Mouse (Mus musculus): Measurements from ENCODE around the gene Frmd4a. TPM values are rescaled to one million over a fixed set of nuclear protein-coding genes. Genes with fewer than 3 reads are reported as not detected.

Gene Frmd4a
- polyA plus RNA-seq, 1 experiment from 2014 or later, result 39.5 TPM

- Histone ChIP-seq H3K36me3 (peaks cover 6% of the 10 kb centered on the region; the same call in 1 of the 2 replicates), H3K9me3 (replicated peaks) (no peaks in the 10 kb centered on the region), H3K4me3 (replicated peaks) (no peak overlapping the region), H3K4me1 (peaks cover 37% of the 10 kb centered on the region), H3K27me3 (no peaks in the 10 kb centered on the region), H3K4me2 (replicated peaks) (no peak overlapping the region), H3K9ac (no peak overlapping the region), H3K27ac (replicated peaks) (no peak overlapping the region)
- peak; percentile 51; the same call in 1 of the 2 replicates for ATAC-seq (ENCODE audit: insufficient number of reproducible peaks, low FRiP score, low TSS enrichment, low read depth)
- 51% methylated on average over 5 of the region's 5 CpGs for WGBS
These were observed 529.6 kb downstream of the Frmd4a start for GRCm38 (mm10) chr2:4547003-4547662.

GRCm38 (mm10) chr2:4549271-4549670, 531.8 kb downstream of the Frmd4a start:
- no peak for ATAC-seq (ENCODE audit: insufficient number of reproducible peaks, low FRiP score, low TSS enrichment, low read depth)
- Histone ChIP-seq H3K4me1 (0 out of 2 replicates have a peak, but pooled peaks cover 23% of the 10 kb centered on the region), H3K27ac (replicated peaks) (no peak overlapping the region), H3K36me3 (peaks cover 6% of the 10 kb centered on the region; the same call in 1 of the 2 replicates), H3K9ac (no peak overlapping the region), H3K27me3 (no peaks in the 10 kb centered on the region), H3K9me3 (replicated peaks) (no peaks in the 10 kb centered on the region), H3K4me3 (replicated peaks) (no peak overlapping the region), H3K4me2 (replicated peaks) (no peak overlapping the region)
- 87% methylated on average over 14 of the region's 14 CpGs for WGBS

GRCm38 (mm10) chr2:4550017-4550763, 532.7 kb downstream of the Frmd4a start:
- no peaks in the 10 kb centered on the region for H3K27me3 ChIP-seq
- H3K36me3 ChIP-seq, result peaks cover 6% of the 10 kb centered on the region; the same call in 1 of the 2 replicates
- no peak overlapping the region for H3K4me3 ChIP-seq (replicated peaks)
- H3K27ac ChIP-seq (replicated peaks), result no peak overlapping the region
- no peaks in the 10 kb centered on the region for H3K9me3 ChIP-seq (replicated peaks)
- H3K4me2 ChIP-seq (replicated peaks), result no peak overlapping the region
- H3K4me1 ChIP-seq, result peaks cover 25% of the 10 kb centered on the region
- ATAC-seq (ENCODE audit: insufficient number of reproducible peaks, low FRiP score, low TSS enrichment, low read depth), result no peak
- 84% methylated on average over 10 of the region's 10 CpGs for WGBS
- no peak overlapping the region for H3K9ac ChIP-seq

- H3K4me3 ChIP-seq (replicated peaks), result no peak overlapping the region
- ATAC-seq (ENCODE audit: insufficient number of reproducible peaks, low FRiP score, low TSS enrichment, low read depth), result no peak
- H3K27me3 ChIP-seq, result no peaks in the 10 kb centered on the region
- no peak overlapping the region for H3K4me2 ChIP-seq (replicated peaks)
- no peaks in the 10 kb centered on the region for H3K9me3 ChIP-seq (replicated peaks)
- H3K4me1 ChIP-seq, result peaks cover 37% of the 10 kb centered on the region
- 22% methylated on average over 2 of the region's 2 CpGs for WGBS
- no peak overlapping the region for H3K27ac ChIP-seq (replicated peaks)
- peaks cover 6% of the 10 kb centered on the region; the same call in 1 of the 2 replicates for H3K36me3 ChIP-seq
- H3K9ac ChIP-seq, result no peak overlapping the region
These were observed 533.9 kb downstream of the Frmd4a start for GRCm38 (mm10) chr2:4551438-4551837.

GRCm38 (mm10) chr2:4551866-4552265, 534.3 kb downstream of the Frmd4a start:
- no peak overlapping the region for H3K4me3 ChIP-seq (replicated peaks)
- H3K27me3 ChIP-seq, result no peaks in the 10 kb centered on the region
- ATAC-seq (ENCODE audit: insufficient number of reproducible peaks, low FRiP score, low TSS enrichment, low read depth), result no peak
- H3K9ac ChIP-seq, result no peak overlapping the region
- WGBS, result 71% methylated on average over 2 of the region's 2 CpGs
- peak overlapping the region; percentile 2; the same call in 1 of the 2 replicates for H3K27ac ChIP-seq (replicated peaks)
- peaks cover 6% of the 10 kb centered on the region; the same call in 1 of the 2 replicates for H3K36me3 ChIP-seq
- H3K4me1 ChIP-seq, result peaks cover 37% of the 10 kb centered on the region
- no peak overlapping the region for H3K4me2 ChIP-seq (replicated peaks)
- no peaks in the 10 kb centered on the region for H3K9me3 ChIP-seq (replicated peaks)

- Histone ChIP-seq H3K9me3 (replicated peaks) (no peaks in the 10 kb centered on the region), H3K4me3 (replicated peaks) (no peak overlapping the region), H3K4me2 (replicated peaks) (no peak overlapping the region), H3K36me3 (peaks cover 6% of the 10 kb centered on the region; the same call in 1 of the 2 replicates), H3K27ac (replicated peaks) (0 out of 2 replicates have a peak overlapping the region, but pooled peaks have one; percentile 2), H3K4me1 (peaks cover 42% of the 10 kb centered on the region), H3K9ac (no peak overlapping the region), H3K27me3 (no peaks in the 10 kb centered on the region)
- no peak for ATAC-seq (ENCODE audit: insufficient number of reproducible peaks, low FRiP score, low TSS enrichment, low read depth)
- 81% methylated on average over 4 of the region's 4 CpGs for WGBS
These were observed 535.0 kb downstream of the Frmd4a start for GRCm38 (mm10) chr2:4552486-4552885.

- Histone ChIP-seq H3K4me2 (replicated peaks) (no peak overlapping the region), H3K4me1 (peaks cover 61% of the 10 kb centered on the region), H3K4me3 (replicated peaks) (no peak overlapping the region), H3K36me3 (peaks cover 6% of the 10 kb centered on the region; the same call in 1 of the 2 replicates), H3K9me3 (replicated peaks) (no peaks in the 10 kb centered on the region), H3K27me3 (no peaks in the 10 kb centered on the region), H3K9ac (no peak overlapping the region), H3K27ac (replicated peaks) (peak overlapping the region; percentile 97)
- WGBS, result 40% methylated on average over 7 of the region's 7 CpGs
- no peak for ATAC-seq (ENCODE audit: insufficient number of reproducible peaks, low FRiP score, low TSS enrichment, low read depth)
These were observed 537.7 kb downstream of the Frmd4a start for GRCm38 (mm10) chr2:4555221-4555631.

GRCm38 (mm10) chr2:4556188-4556587, 538.7 kb downstream of the Frmd4a start:
- 25% methylated on average over 10 of the region's 10 CpGs for WGBS
- Histone ChIP-seq H3K27ac (replicated peaks) (peak overlapping the region; percentile 97), H3K9me3 (replicated peaks) (no peaks in the 10 kb centered on the region), H3K27me3 (no peaks in the 10 kb centered on the region), H3K36me3 (peaks cover 2% of the 10 kb centered on the region; the same call in 1 of the 2 replicates), H3K4me3 (replicated peaks) (no peak overlapping the region), H3K4me2 (replicated peaks) (no peak overlapping the region), H3K4me1 (peaks cover 68% of the 10 kb centered on the region), H3K9ac (no peak overlapping the region)
- ATAC-seq (ENCODE audit: insufficient number of reproducible peaks, low FRiP score, low TSS enrichment, low read depth), result no peak

GRCm38 (mm10) chr2:4557028-4557427, 539.5 kb downstream of the Frmd4a start:
- H3K36me3 ChIP-seq, result no peaks in the 10 kb centered on the region
- H3K27ac ChIP-seq (replicated peaks), result peak overlapping the region; percentile 97
- WGBS, result 21% methylated on average over 4 of the region's 4 CpGs
- no peaks in the 10 kb centered on the region for H3K27me3 ChIP-seq
- peak overlapping the region; percentile 26 for H3K4me2 ChIP-seq (replicated peaks)
- no peaks in the 10 kb centered on the region for H3K9me3 ChIP-seq (replicated peaks)
- ATAC-seq (ENCODE audit: insufficient number of reproducible peaks, low FRiP score, low TSS enrichment, low read depth), result peak; percentile 24; the same call in 1 of the 2 replicates
- no peak overlapping the region for H3K4me3 ChIP-seq (replicated peaks)
- no peak overlapping the region for H3K9ac ChIP-seq
- peaks cover 68% of the 10 kb centered on the region for H3K4me1 ChIP-seq

- no peaks in the 10 kb centered on the region for H3K36me3 ChIP-seq
- peak overlapping the region; percentile 26 for H3K4me2 ChIP-seq (replicated peaks)
- H3K27me3 ChIP-seq, result no peaks in the 10 kb centered on the region
- no peak overlapping the region for H3K9ac ChIP-seq
- H3K4me3 ChIP-seq (replicated peaks), result no peak overlapping the region
- peaks cover 72% of the 10 kb centered on the region for H3K4me1 ChIP-seq
- WGBS, result 14% methylated on average over 4 of the region's 4 CpGs
- H3K27ac ChIP-seq (replicated peaks), result peak overlapping the region; percentile 97
- H3K9me3 ChIP-seq (replicated peaks), result no peaks in the 10 kb centered on the region
- peak; percentile 79 for ATAC-seq (ENCODE audit: insufficient number of reproducible peaks, low FRiP score, low TSS enrichment, low read depth)
These were observed 539.9 kb downstream of the Frmd4a start for GRCm38 (mm10) chr2:4557466-4557865.

GRCm38 (mm10) chr2:4558651-4559203, 541.2 kb downstream of the Frmd4a start:
- H3K4me3 ChIP-seq (replicated peaks), result peak overlapping the region; percentile 53
- ATAC-seq (ENCODE audit: insufficient number of reproducible peaks, low FRiP score, low TSS enrichment, low read depth), result no peak
- H3K9me3 ChIP-seq (replicated peaks), result no peaks in the 10 kb centered on the region
- H3K36me3 ChIP-seq, result no peaks in the 10 kb centered on the region
- H3K27me3 ChIP-seq, result no peaks in the 10 kb centered on the region
- 13% methylated on average over 8 of the region's 8 CpGs for WGBS
- H3K4me2 ChIP-seq (replicated peaks), result peak overlapping the region; percentile 65
- peak overlapping the region; percentile 97 for H3K27ac ChIP-seq (replicated peaks)
- H3K9ac ChIP-seq, result peak overlapping the region; percentile 45
- peaks cover 83% of the 10 kb centered on the region for H3K4me1 ChIP-seq
